Mouse (Mus musculus): ENCODE measurements around the gene Ppp1r13l. TPM values are rescaled to one million over a fixed set of nuclear protein-coding genes. Genes with fewer than 3 reads are reported as not detected.

Ppp1r13l gene
- polyA plus RNA-seq, 1 experiment from 2014 or later, result 2.3 TPM

DNA sequence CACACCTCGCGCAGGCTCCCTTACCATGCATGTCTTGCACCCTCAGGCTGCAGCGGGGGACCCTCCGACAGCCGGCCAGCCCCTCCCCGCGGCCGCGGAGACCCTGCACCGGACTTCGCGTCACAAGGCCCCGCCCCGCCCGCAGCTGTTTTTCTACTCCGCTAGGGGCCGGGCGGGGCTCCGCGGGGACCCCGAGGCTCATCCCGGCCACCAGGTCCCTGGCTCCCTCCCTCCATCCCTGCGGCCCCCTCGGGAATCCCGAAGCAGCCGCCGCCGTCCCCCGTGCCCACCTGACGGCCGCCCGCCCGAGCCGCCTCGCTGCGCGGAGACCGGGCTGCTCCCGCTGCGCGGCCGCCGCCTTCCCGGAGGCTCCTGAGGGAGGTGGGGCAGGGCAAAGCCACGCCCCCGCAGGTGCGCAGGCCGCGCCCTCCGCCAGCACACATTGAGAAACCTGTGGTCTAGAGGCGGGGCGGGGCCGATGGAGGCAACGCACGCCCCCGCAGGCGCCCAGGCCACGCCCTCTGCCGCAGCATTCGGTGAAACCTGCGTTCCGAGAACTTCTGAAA, 44.3 kb downstream of the Ppp1r13l start, which contains the start of gene Klc3:
Klc3 (minus strand) TSS at position 374 of the 566 bp plus-strand sequence.
- no peak for ATAC-seq
- Histone ChIP-seq H3K4me1 (replicated peaks) (peaks cover 19% of the 10 kb centered on the region), H3K27ac (no peak within 1 kb of the TSS), H3K36me3 (no peaks in the 10 kb centered on the region), H3K4me3 (replicated peaks) (peak within 1 kb of the TSS; percentile 51), H3K27me3 (peaks cover 72% of the 10 kb centered on the region), H3K4me2 (replicated peaks) (peak within 1 kb of the TSS; percentile 89), H3K9me3 (no peaks in the 10 kb centered on the region), H3K9ac (replicated peaks) (peak within 1 kb of the TSS; percentile 68)
- under 1% methylated on average over 62 of the region's 62 CpGs for WGBS

- H3K27ac ChIP-seq, result no peak within 1 kb of the TSS
- H3K4me2 ChIP-seq (replicated peaks), result peak within 1 kb of the TSS; percentile 89
- H3K27me3 ChIP-seq, result peaks cover 66% of the 10 kb centered on the region
- peaks cover 15% of the 10 kb centered on the region for H3K4me1 ChIP-seq (replicated peaks)
- no peaks in the 10 kb centered on the region for H3K9me3 ChIP-seq
- peak within 1 kb of the TSS; percentile 68 for H3K9ac ChIP-seq (replicated peaks)
- peak within 1 kb of the TSS; percentile 51 for H3K4me3 ChIP-seq (replicated peaks)
- H3K36me3 ChIP-seq, result no peaks in the 10 kb centered on the region
- no peak for ATAC-seq
- WGBS, result 56% methylated on average over 7 of the region's 7 CpGs
Measured at GRCm38 (mm10) chr7:19404476-19404875, 44.9 kb downstream of the Ppp1r13l start, which contains the start of gene Ckm. Gene Ckm, plus strand, starts transcription at chr7:19404776.

DNA sequence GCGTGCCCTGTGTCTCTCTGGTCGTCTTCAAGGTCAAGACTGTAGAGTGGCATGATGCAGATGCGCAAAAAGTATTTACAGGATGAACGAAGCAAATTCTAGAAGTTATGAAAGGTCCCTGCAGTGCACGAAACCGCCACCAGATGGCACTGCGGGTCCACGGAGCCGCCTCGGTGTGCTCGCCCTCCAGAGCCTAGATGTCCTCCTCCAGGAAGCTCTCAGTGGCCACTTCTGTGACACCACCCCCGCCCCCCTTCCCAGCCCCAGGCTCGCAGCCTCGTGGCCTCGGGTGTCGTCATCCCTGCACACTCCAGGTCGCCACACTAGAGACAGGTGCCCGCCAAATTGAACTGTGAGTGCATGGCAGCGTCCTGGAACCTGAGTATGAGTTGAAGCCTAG, 45.9 kb downstream of the Ppp1r13l start:
- Histone ChIP-seq H3K27ac (no peak overlapping the region), H3K9me3 (no peaks in the 10 kb centered on the region), H3K27me3 (peaks cover 66% of the 10 kb centered on the region), H3K36me3 (no peaks in the 10 kb centered on the region), H3K4me1 (replicated peaks) (peaks cover 10% of the 10 kb centered on the region), H3K4me2 (replicated peaks) (0 out of 2 replicates have a peak overlapping the region, but pooled peaks have one; percentile 29), H3K9ac (replicated peaks) (no peak overlapping the region), H3K4me3 (replicated peaks) (no peak overlapping the region)
- ATAC-seq, result peak; percentile 84
- WGBS, result 2% methylated on average over 19 of the region's 19 CpGs

DNA sequence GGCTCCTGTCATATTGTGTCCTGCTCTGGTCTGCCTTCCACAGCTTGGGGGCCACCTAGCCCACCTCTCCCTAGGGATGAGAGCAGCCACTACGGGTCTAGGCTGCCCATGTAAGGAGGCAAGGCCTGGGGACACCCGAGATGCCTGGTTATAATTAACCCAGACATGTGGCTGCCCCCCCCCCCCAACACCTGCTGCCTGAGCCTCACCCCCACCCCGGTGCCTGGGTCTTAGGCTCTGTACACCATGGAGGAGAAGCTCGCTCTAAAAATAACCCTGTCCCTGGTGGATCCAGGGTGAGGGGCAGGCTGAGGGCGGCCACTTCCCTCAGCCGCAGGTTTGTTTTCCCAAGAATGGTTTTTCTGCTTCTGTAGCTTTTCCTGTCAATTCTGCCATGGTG, 50.2 kb downstream of the Ppp1r13l start:
- peaks cover 25% of the 10 kb centered on the region for H3K27me3 ChIP-seq
- WGBS, result 68% methylated on average over 6 of the region's 6 CpGs
- no peak overlapping the region for H3K4me3 ChIP-seq (replicated peaks)
- H3K4me1 ChIP-seq (replicated peaks), result no peaks in the 10 kb centered on the region
- H3K9me3 ChIP-seq, result no peaks in the 10 kb centered on the region
- no peaks in the 10 kb centered on the region for H3K36me3 ChIP-seq
- ATAC-seq, result no peak
- 0 out of 2 replicates have a peak overlapping the region, but pooled peaks have one; percentile 1 for H3K9ac ChIP-seq (replicated peaks)
- no peak overlapping the region for H3K4me2 ChIP-seq (replicated peaks)
- no peak overlapping the region for H3K27ac ChIP-seq

DNA sequence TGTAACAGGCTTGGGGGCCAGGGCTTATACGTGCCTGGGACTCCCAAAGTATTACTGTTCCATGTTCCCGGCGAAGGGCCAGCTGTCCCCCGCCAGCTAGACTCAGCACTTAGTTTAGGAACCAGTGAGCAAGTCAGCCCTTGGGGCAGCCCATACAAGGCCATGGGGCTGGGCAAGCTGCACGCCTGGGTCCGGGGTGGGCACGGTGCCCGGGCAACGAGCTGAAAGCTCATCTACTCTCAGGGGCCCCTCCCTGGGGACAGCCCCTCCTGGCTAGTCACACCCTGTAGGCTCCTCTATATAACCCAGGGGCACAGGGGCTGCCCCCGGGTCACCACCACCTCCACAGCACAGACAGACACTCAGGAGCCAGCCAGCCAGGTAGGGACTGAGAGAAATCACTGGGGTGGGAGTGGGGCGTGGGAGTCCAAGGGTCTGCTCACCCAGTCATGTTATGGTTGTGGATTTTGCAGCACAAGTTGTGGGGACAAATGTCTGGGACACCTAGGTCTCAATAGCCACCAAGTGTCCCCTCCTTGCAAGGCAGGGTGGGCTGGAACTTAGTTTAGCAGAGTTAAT, 51.3 kb downstream of the Ppp1r13l start:
- Histone ChIP-seq H3K27me3 (peaks cover 20% of the 10 kb centered on the region), H3K36me3 (no peaks in the 10 kb centered on the region), H3K4me2 (replicated peaks) (no peak overlapping the region), H3K4me3 (replicated peaks) (no peak overlapping the region), H3K9me3 (no peaks in the 10 kb centered on the region), H3K9ac (replicated peaks) (no peak overlapping the region), H3K4me1 (replicated peaks) (no peaks in the 10 kb centered on the region), H3K27ac (no peak overlapping the region)
- WGBS, result 80% methylated on average over 11 of the region's 11 CpGs
- no peak for ATAC-seq

DNA sequence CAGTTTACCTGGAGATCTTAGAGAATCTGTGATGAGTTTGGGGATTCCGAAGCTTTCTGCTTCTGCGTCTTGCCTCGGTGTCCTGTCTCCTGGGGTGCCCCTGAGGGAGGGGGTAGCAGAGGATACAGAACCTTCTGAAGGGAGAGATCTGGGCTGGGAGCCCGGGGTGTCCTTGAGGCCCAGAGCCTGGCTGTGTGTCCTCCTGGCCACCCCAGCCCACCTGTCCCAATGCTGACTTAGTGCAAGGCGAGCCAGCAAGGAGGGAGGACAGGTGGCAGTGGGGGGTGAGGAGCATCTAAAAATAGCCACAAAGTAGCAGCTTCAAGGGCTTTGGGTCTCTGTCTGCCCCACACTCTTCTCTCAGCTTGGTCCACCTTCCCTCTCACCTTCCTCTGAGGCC, 52.2 kb downstream of the Ppp1r13l start:
- Histone ChIP-seq H3K4me3 (replicated peaks) (no peak overlapping the region), H3K27me3 (peaks cover 16% of the 10 kb centered on the region), H3K9me3 (no peaks in the 10 kb centered on the region), H3K27ac (no peak overlapping the region), H3K36me3 (no peaks in the 10 kb centered on the region), H3K4me2 (replicated peaks) (no peak overlapping the region), H3K9ac (replicated peaks) (no peak overlapping the region), H3K4me1 (replicated peaks) (no peaks in the 10 kb centered on the region)
- 83% methylated on average over 5 of the region's 5 CpGs for WGBS
- no peak for ATAC-seq

- Histone ChIP-seq H3K4me3 (replicated peaks) (no peak overlapping the region), H3K27me3 (peaks cover 29% of the 10 kb centered on the region), H3K9me3 (no peaks in the 10 kb centered on the region), H3K27ac (no peak overlapping the region), H3K4me2 (replicated peaks) (no peak overlapping the region), H3K36me3 (no peaks in the 10 kb centered on the region), H3K4me1 (replicated peaks) (no peaks in the 10 kb centered on the region), H3K9ac (replicated peaks) (no peak overlapping the region)
- no peak for ATAC-seq
- 88% methylated on average over 3 of the region's 3 CpGs for WGBS
Measured at GRCm38 (mm10) chr7:19413525-19413924, 54.0 kb downstream of the Ppp1r13l start.

DNA sequence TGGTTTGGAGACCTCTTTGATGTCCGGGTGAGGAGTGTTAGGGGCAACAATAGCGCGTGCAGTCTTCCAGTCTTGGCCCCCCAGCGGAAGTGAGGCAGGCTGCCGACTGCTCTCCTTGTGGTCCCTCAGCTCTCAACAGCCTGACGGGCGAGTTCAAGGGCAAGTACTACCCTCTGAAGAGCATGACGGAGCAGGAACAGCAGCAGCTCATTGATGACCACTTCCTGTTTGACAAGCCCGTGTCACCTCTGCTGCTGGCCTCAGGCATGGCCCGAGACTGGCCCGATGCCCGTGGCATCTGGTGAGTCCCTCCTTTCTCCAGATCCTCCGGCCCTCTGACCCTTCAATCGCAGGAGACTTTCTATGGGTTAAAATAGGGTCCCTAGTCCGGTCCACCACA, 57.0 kb downstream of the Ppp1r13l start:
- H3K4me1 ChIP-seq (replicated peaks), result 0 out of 2 replicates have a peak, but pooled peaks cover 5% of the 10 kb centered on the region
- ATAC-seq, result no peak
- H3K9ac ChIP-seq (replicated peaks), result no peak overlapping the region
- no peaks in the 10 kb centered on the region for H3K36me3 ChIP-seq
- H3K4me3 ChIP-seq (replicated peaks), result no peak overlapping the region
- no peak overlapping the region for H3K27ac ChIP-seq
- peaks cover 54% of the 10 kb centered on the region for H3K27me3 ChIP-seq
- H3K9me3 ChIP-seq, result no peaks in the 10 kb centered on the region
- WGBS, result 84% methylated on average over 15 of the region's 15 CpGs
- no peak overlapping the region for H3K4me2 ChIP-seq (replicated peaks)

GRCm38 (mm10) chr7:19420121-19420520, 60.6 kb downstream of the Ppp1r13l start:
- Histone ChIP-seq H3K27me3 (peaks cover 61% of the 10 kb centered on the region), H3K36me3 (peaks cover 6% of the 10 kb centered on the region), H3K9ac (replicated peaks) (no peak overlapping the region), H3K4me1 (replicated peaks) (0 out of 2 replicates have a peak, but pooled peaks cover 5% of the 10 kb centered on the region), H3K4me3 (replicated peaks) (no peak overlapping the region), H3K4me2 (replicated peaks) (no peak overlapping the region), H3K9me3 (no peaks in the 10 kb centered on the region), H3K27ac (no peak overlapping the region)
- no peak for ATAC-seq
- WGBS, result 10% methylated on average over 28 of the region's 28 CpGs

GRCm38 (mm10) chr7:19420821-19421636, 61.5 kb downstream of the Ppp1r13l start:
- Histone ChIP-seq H3K4me1 (replicated peaks) (0 out of 2 replicates have a peak, but pooled peaks cover 5% of the 10 kb centered on the region), H3K27me3 (peaks cover 59% of the 10 kb centered on the region), H3K4me3 (replicated peaks) (peak overlapping the region; percentile 46), H3K4me2 (replicated peaks) (peak overlapping the region; percentile 69), H3K27ac (no peak overlapping the region), H3K9ac (replicated peaks) (peak overlapping the region; percentile 46; the same call in 1 of the 2 replicates), H3K9me3 (no peaks in the 10 kb centered on the region), H3K36me3 (peaks cover 15% of the 10 kb centered on the region)
- peak; percentile 97 for ATAC-seq
- WGBS, result 12% methylated on average over 43 of the region's 43 CpGs

DNA sequence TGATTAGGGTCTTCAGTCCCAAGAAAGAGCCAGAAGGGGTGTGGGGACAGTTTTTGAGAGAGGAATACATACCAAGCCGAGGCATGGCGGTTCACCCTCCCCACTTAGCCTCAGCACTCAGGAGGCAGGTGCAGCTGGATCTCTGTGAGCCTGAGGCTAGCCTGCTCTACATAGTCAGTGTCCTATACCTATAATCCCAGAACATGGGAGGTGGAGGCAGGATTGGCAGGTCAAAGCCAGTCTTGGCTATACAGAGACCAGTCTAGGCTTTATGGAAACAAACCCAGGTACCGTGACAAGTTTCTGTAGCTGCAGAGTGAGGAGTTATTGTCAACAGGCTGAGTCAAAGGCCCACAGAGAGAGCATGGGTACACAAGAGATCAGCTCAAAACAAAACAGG, 63.5 kb downstream of the Ppp1r13l start:
- WGBS, result 84% methylated on average over 3 of the region's 3 CpGs
- 0 out of 2 replicates have a peak, but pooled peaks cover 5% of the 10 kb centered on the region for H3K4me1 ChIP-seq (replicated peaks)
- no peaks in the 10 kb centered on the region for H3K9me3 ChIP-seq
- no peak overlapping the region for H3K27ac ChIP-seq
- H3K9ac ChIP-seq (replicated peaks), result no peak overlapping the region
- peaks cover 42% of the 10 kb centered on the region for H3K27me3 ChIP-seq
- no peak for ATAC-seq
- peaks cover 35% of the 10 kb centered on the region for H3K36me3 ChIP-seq
- no peak overlapping the region for H3K4me2 ChIP-seq (replicated peaks)
- no peak overlapping the region for H3K4me3 ChIP-seq (replicated peaks)

- H3K4me3 ChIP-seq (replicated peaks), result no peak overlapping the region
- no peaks in the 10 kb centered on the region for H3K9me3 ChIP-seq
- H3K27ac ChIP-seq, result no peak overlapping the region
- ATAC-seq, result no peak
- WGBS, result 81% methylated on average over 4 of the region's 4 CpGs
- H3K9ac ChIP-seq (replicated peaks), result no peak overlapping the region
- H3K27me3 ChIP-seq, result peaks cover 33% of the 10 kb centered on the region
- no peak overlapping the region for H3K4me2 ChIP-seq (replicated peaks)
- H3K4me1 ChIP-seq (replicated peaks), result 0 out of 2 replicates have a peak, but pooled peaks cover 5% of the 10 kb centered on the region
- H3K36me3 ChIP-seq, result peaks cover 45% of the 10 kb centered on the region
Measured at GRCm38 (mm10) chr7:19424051-19424450, 64.5 kb downstream of the Ppp1r13l start.

Data from midbrain, embryonic 13.5 days (tissue).